Mouse (Mus musculus) liver, embryonic 14.5 days (tissue): Measurements from ENCODE around the gene Vps26a. TPM values are rescaled to one million over a fixed set of nuclear protein-coding genes. Genes with fewer than 3 reads are reported as not detected.

ENCODE experiments used
- ATAC-seq: fragments of 200-750 bp; cut with Nextera tagmentation; 2 replicates; pipeline ENCODE4 v1.8.0; 2017; ENCODE audit warnings: moderate number of reproducible peaks, mild to moderate bottlenecking, moderate library complexity; ENCODE audit not compliant: insufficient read depth
- DNase-seq, 3 experiments: peaks; one replicate each; pipeline ENCODE4 v3.0.0-alpha.2; 2012 to 2013; ENCODE audit warnings: low read depth in 3 of 3, low spot score in 3 of 3
- H3K27ac ChIP-seq: fragments of 300-500 bp; sonication (generic); 2 replicates; pipeline ENCODE4 v1.5.1; 2014; ENCODE audit warnings: moderate library complexity, mild to moderate bottlenecking, control low read depth, inconsistent platforms
- H3K27me3 ChIP-seq: fragments of 300-500 bp; sonication (generic); 2 replicates; pipeline ENCODE4 v1.6.1; 2014; ENCODE audit warnings: mild to moderate bottlenecking, low read length, moderate library complexity; ENCODE audit not compliant: control insufficient read depth, insufficient read depth
- H3K36me3 ChIP-seq: fragments of 300-500 bp; sonication (generic); replicated peaks from 2 replicates; pipeline ENCODE4 v1.6.1; 2014; ENCODE audit warnings: low read depth; ENCODE audit not compliant: control insufficient read depth, insufficient read depth
- H3K4me1 ChIP-seq, 2 experiments: fragments of 200-500 bp in 1 of 2; fragments of 300-500 bp in 1 of 2; sonication (generic) in 1 of 2; replicated peaks; 2 replicates each; pipeline ENCODE4 v1.6.1; 2012 to 2014; ENCODE audit warnings: antibody characterized with exemption in 1 of 2, inconsistent platforms in 1 of 2, low read length in 1 of 2; ENCODE audit not compliant: control insufficient read depth in 2 of 2, insufficient read depth in 2 of 2
- H3K4me2 ChIP-seq: fragments of 300-500 bp; sonication (generic); 2 replicates; pipeline ENCODE4 v1.6.1; 2014; ENCODE audit warnings: low read depth, mild to moderate bottlenecking, control low read depth, moderate library complexity
- H3K4me3 ChIP-seq, 2 experiments: fragments of 200-500 bp in 1 of 2; fragments of 300-500 bp in 1 of 2; sonication (generic) in 1 of 2; 2 replicates each; pipeline ENCODE4 v1.5.1; 2012 to 2014; ENCODE audit warnings: low read depth in 2 of 2, low read length in 2 of 2, mild to moderate bottlenecking in 2 of 2, control low read depth in 1 of 2, inconsistent platforms in 1 of 2, moderate library complexity in 1 of 2; ENCODE audit not compliant: insufficient read depth in 1 of 2
- H3K9ac ChIP-seq: fragments of 300-500 bp; sonication (generic); replicated peaks from 2 replicates; pipeline ENCODE4 v1.6.1; 2014; ENCODE audit warnings: mild to moderate bottlenecking, control low read depth, moderate library complexity
- H3K9me3 ChIP-seq: fragments of 300-500 bp; sonication (generic); 2 replicates; pipeline ENCODE4 v1.6.1; 2016; ENCODE audit warnings: low read length, mixed read lengths; ENCODE audit not compliant: control insufficient read depth
- CTCF ChIP-seq: IDR thresholded peaks from 2 replicates; pipeline ENCODE4 v1.5.1; 2016; ENCODE audit warnings: antibody characterized with exemption, low read depth, control low read depth
- EP300 ChIP-seq: IDR thresholded peaks from 2 replicates; pipeline ENCODE4 v1.6.1; 2016; ENCODE audit warnings: antibody characterized with exemption, low read depth
- WGBS: fragments of 180-500 bp; shearing (Covaris S2); extraction: QIAGEN DNeasy Blood & Tissue Kit; methylation state at CpG from one replicate; pipeline ENCODE4 v1.1.7; 2014; ENCODE audit not compliant: insufficient replicate concordance; 5-methylcytosine and 5-hydroxymethylcytosine counted together
- polyA plus RNA-seq, 2 experiments: library from polyadenylated mRNA; depleted of rRNA in 1 of 2; stranded (reverse) in 1 of 2; unstranded in 1 of 2; fragments of >200 nt; fragmentation: Nextera tagmentation in 1 of 2; extraction: Ambion mirVana in 1 of 2; gene quantifications; 2 replicates each; pipeline versions ENCODE4 v1.2.1 to v1.2.3; 2012 to 2014

Gene Vps26a
- polyA plus RNA-seq, 2 experiments = 14.7 to 42.8 TPM

DNA sequence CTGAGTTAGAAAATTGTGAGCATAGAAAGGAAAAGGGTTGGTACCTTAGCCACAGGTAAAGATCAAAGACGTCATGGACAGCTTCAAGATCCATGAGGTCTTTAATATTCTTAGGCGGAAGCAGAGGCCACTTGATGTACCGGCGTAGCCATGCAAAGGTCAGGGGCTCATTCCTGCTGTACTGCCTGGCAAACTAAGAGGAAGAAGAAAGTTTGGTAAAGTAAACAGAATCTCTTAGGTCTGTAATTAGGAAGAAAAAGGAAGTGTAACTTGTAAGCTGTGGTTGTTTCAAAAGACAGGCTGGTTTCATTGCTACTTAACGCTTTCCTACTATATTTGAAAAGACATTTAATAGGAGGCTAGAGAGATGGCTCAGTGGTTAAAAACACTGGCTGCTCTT is 56.2 kb downstream of the Vps26a start:
- no peak overlapping the region for H3K4me3 ChIP-seq
- no peak for TF ChIP-seq EP300
- no peak for TF ChIP-seq CTCF
- no peak overlapping the region for H3K4me2 ChIP-seq
- H3K9me3 ChIP-seq = no peaks in the 10 kb centered on the region
- H3K27ac ChIP-seq = no peak overlapping the region
- DNase-seq (no peak), ATAC-seq (no peak)
- H3K9ac ChIP-seq = no peak overlapping the region
- peaks cover 0 to under 1% of the 10 kb centered on the region in 2 experiments; a peak in 1 of 4 replicates for H3K4me1 ChIP-seq
- no peaks in the 10 kb centered on the region for H3K27me3 ChIP-seq
- H3K36me3 ChIP-seq = peaks cover 55% of the 10 kb centered on the region
- 84% methylated on average over 5 of the region's 5 CpGs for WGBS

DNA sequence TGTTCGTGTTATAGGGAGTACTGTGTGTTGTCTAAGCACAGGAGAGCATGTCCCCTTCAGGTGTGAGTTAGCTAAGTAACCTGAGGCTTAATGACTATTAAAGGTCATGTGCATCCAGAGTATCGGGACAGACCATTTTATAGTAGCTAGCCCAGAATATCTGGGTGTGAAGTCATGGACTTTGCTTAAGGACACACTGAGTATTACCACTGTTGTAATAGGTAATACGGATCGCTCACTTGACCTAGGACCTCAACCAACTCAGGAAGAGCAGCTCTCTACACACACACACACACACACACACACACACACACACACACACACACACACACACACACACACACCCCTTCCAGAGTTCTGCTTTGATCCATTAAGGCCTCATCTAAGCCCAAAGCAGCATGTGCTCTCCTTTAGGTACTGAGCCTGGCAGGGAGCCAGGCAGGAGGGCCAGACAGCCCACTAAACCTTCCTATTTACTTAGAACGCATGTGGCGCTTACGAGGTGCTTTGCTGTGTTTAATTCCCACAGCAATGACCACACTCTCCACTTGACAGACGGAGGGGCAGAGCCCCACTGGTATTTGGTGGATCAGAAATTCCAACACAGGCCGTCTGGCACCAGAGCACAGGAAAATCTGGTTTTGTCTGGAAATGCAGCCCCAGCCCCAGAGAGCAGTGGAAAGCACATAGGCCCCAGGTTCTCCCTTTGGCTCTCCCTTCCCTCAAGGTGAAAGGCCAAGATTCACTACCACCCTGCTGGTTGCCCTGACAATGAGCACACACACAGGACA is 61.3 kb downstream of the Vps26a start:
- Histone ChIP-seq H3K36me3 (peaks cover 19% of the 10 kb centered on the region), H3K9me3 (no peaks in the 10 kb centered on the region), H3K9ac (no peak overlapping the region), H3K4me3 (no peak overlapping the region), H3K27me3 (no peaks in the 10 kb centered on the region), H3K4me1 (peaks cover 0 to 4% of the 10 kb centered on the region in 2 experiments; a peak in 1 of 4 replicates), H3K27ac (no peak overlapping the region), H3K4me2 (no peak overlapping the region)
- no peak for ATAC-seq
- WGBS = 59% methylated on average over 9 of the region's 9 CpGs
- TF ChIP-seq EP300 (no peak), CTCF (no peak)
- DNase-seq = no peak

DNA sequence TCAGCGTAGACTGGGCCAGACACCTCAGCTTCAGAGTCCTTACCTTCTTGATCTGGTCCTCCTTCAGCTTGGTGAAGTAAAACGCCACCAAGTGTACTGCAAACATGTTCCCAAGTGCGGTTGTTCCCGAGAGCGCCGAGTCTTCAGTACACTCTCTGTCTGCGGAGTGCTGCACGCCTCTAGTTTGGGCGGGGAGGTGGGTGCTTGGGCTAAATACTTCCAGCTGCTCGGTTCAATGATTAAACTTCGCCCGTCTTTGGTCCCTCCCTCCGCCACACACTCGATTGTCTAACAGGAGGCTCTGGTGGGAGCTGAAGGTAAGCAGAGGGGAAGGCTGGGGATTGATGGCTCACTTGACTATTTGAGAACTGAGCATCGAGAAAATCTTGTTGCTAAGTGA is 64.3 kb downstream of the Vps26a start, which contains the start of gene Hkdc1:
Gene Hkdc1, minus strand, starts transcription at position 237 of the 400 bp plus-strand sequence.
- Histone ChIP-seq H3K36me3 (no peaks in the 10 kb centered on the region), H3K27me3 (no peaks in the 10 kb centered on the region), H3K4me1 (peaks cover 0 to 4% of the 10 kb centered on the region in 2 experiments; a peak in 1 of 4 replicates), H3K27ac (no peak within 1 kb of the TSS), H3K9ac (no peak within 1 kb of the TSS), H3K4me3 (peak within 1 kb of the TSS; percentile 4 to 44; a peak in 3 of 4 replicates), H3K9me3 (no peaks in the 10 kb centered on the region), H3K4me2 (peak within 1 kb of the TSS; percentile 36)
- 57% methylated on average over 15 of the region's 15 CpGs for WGBS
- ATAC-seq (no peak), DNase-seq (no peak)
- TF ChIP-seq EP300 (no peak), CTCF (no peak)

DNA sequence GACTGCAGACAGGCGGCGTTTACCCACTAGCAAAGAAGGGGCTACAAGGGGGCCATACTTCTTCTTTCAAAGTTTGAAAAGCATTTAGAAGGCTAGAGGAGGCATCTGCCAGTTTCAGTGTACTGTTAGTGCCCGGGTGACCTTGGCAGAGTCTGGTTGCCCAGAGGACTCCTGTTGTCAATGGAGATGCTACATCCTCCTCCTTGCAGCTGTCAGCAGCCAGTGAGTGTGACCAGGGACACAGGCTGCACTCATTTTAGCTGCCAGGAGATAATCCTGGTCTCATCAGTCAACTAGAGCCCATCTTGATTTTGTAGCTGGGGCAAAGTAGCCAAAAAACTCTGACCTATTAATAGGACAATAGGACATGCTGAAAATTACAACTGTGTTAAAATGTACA is 65.5 kb downstream of the Vps26a start:
- 74% methylated on average over 3 of the region's 3 CpGs for WGBS
- Histone ChIP-seq H3K4me2 (peak overlapping the region; percentile 36), H3K4me3 (peak overlapping the region in 1 of 2 experiments; percentile 4; a peak in 1 of 4 replicates), H3K36me3 (no peaks in the 10 kb centered on the region), H3K9me3 (no peaks in the 10 kb centered on the region), H3K27me3 (no peaks in the 10 kb centered on the region), H3K27ac (no peak overlapping the region), H3K4me1 (peaks cover 0 to 4% of the 10 kb centered on the region in 2 experiments; a peak in 1 of 4 replicates), H3K9ac (no peak overlapping the region)
- ATAC-seq (no peak), DNase-seq (no peak)
- TF ChIP-seq EP300 (no peak), CTCF (no peak)

DNA sequence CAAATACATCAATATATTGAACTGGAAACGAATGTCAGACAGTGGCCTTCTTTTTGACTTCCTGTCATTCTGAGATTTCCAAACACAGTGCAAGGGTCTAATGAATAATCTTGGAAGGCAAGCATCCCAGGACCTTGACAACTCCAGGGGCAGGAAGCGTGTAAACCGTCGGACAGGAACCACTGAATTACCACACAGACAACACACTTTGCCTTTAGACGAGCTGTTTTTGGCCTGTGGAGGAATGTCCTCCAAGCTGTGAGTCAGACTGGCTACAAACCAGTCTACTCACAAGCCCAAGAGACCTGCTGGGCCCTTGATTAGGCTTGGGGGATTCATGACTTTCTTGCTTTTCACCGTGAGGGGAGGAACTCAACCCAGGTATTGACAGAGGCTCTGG is 66.2 kb downstream of the Vps26a start:
- no peak for TF ChIP-seq CTCF
- no peak for TF ChIP-seq EP300
- Histone ChIP-seq H3K4me1 (peaks cover 0 to 4% of the 10 kb centered on the region in 2 experiments; a peak in 1 of 4 replicates), H3K4me3 (no peak overlapping the region), H3K36me3 (no peaks in the 10 kb centered on the region), H3K27ac (no peak overlapping the region), H3K9me3 (no peaks in the 10 kb centered on the region), H3K4me2 (peak overlapping the region; percentile 36), H3K9ac (no peak overlapping the region), H3K27me3 (no peaks in the 10 kb centered on the region)
- ATAC-seq = no peak
- 35% methylated on average over 6 of the region's 6 CpGs for WGBS
- DNase-seq = no peak
